Mouse (Mus musculus): ENCODE measurements around the gene Jag2. TPM values are rescaled to one million over a fixed set of nuclear protein-coding genes. Genes with fewer than 3 reads are reported as not detected.

Jag2 gene
- polyA plus RNA-seq, 1 experiment from 2014 or later, result 13.1 TPM

DNA sequence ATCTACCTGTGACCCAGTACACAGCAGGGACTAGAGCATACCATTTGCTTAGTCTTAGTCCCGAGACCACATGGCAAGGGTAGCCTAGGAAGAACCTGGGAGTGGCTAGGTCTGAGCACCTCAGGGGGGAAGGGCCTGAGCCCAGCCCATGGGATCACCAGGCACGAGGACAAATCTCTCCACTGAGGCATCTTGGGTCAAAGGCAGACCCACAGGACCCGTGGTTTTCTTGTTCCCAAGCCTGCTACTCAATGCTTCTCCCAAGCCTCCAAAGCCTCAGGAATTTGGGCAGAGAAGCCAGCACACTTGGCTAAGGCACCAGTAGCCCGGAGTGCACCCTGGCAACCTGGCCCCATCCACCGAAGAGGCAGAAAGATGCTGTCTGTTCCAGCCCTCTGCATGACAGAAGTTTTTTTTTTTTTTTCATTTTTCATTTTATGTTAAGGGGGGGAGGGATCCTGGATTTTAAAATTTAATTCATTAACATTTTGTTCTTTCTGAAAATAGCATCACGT is 48.2 kb downstream of the Jag2 start:
- H3K4me3 ChIP-seq (ENCODE audit: low read depth, low read length), result no peak overlapping the region
- H3K27me3 ChIP-seq (replicated peaks; ENCODE audit: control insufficient read depth, insufficient read depth, low read length), result peaks cover 28% of the 10 kb centered on the region
- DNase-seq (ENCODE audit: low spot score), result no peak
- no peaks in the 10 kb centered on the region for H3K9me3 ChIP-seq (ENCODE audit: control insufficient read depth, low read length)
- H3K27ac ChIP-seq (replicated peaks; ENCODE audit: low read depth, low read length), result no peak overlapping the region
- WGBS, result 59% methylated on average over 6 of the region's 6 CpGs
- H3K36me3 ChIP-seq (ENCODE audit: control insufficient read depth, insufficient read depth, low read length), result no peaks in the 10 kb centered on the region
- peaks cover 12% of the 10 kb centered on the region; the same call in 1 of the 2 replicates for H3K4me1 ChIP-seq (ENCODE audit: control insufficient read depth, insufficient read depth, low read length)
- ATAC-seq (ENCODE audit: low read depth), result no peak
- no peak overlapping the region for H3K4me2 ChIP-seq (ENCODE audit: low read depth, low read length)
- H3K9ac ChIP-seq (ENCODE audit: low read depth, low read length), result no peak overlapping the region

DNA sequence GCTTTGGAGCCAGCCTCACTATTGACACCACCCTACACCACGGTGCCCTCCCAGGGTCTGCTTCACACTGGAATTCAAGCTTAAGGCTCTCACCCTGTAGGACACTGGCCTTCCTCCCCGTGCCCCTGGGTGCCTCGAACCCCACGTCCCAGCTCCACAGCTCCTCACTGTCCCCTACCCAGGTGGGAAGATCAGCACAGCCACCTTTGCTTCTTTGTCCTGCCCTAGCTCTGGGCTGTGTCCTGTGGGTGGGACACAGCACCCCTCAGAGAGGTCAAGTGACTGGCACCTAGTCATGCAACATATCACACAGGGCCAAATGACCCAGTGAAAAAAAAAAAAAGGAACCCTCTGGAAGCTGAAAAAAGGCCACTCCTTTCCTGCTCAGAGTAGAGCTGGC is 48.9 kb downstream of the Jag2 start:
- H3K27ac ChIP-seq (replicated peaks; ENCODE audit: low read depth, low read length), result no peak overlapping the region
- H3K36me3 ChIP-seq (ENCODE audit: control insufficient read depth, insufficient read depth, low read length), result no peaks in the 10 kb centered on the region
- peaks cover 35% of the 10 kb centered on the region for H3K27me3 ChIP-seq (replicated peaks; ENCODE audit: control insufficient read depth, insufficient read depth, low read length)
- no peak for ATAC-seq (ENCODE audit: low read depth)
- H3K4me3 ChIP-seq (ENCODE audit: low read depth, low read length), result no peak overlapping the region
- no peak overlapping the region for H3K4me2 ChIP-seq (ENCODE audit: low read depth, low read length)
- peaks cover 15% of the 10 kb centered on the region; the same call in 1 of the 2 replicates for H3K4me1 ChIP-seq (ENCODE audit: control insufficient read depth, insufficient read depth, low read length)
- H3K9ac ChIP-seq (ENCODE audit: low read depth, low read length), result no peak overlapping the region
- no peaks in the 10 kb centered on the region for H3K9me3 ChIP-seq (ENCODE audit: control insufficient read depth, low read length)
- no peak for DNase-seq (ENCODE audit: low spot score)
- WGBS, result 79% methylated on average over 4 of the region's 4 CpGs

DNA sequence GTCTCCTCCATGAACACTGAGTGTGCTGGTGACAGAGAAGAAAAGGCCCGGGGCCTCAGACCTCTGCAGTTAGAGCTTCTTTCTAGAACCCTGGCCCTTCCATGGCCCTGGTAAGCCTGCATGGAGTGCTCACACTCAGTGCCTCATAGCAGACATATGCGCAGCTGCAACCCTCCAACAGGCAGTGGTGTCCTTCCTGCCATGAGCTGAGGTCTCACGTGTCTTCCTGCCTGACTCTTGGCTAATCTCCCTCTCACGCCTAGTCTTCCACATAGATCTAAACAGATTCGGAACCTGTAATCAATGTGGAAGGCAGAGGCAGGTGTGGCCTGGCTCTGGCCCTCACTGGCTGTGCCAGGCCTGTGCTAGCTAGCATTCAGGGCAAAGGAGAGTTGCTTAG is 49.8 kb downstream of the Jag2 start:
- H3K27me3 ChIP-seq (replicated peaks; ENCODE audit: control insufficient read depth, insufficient read depth, low read length), result peaks cover 44% of the 10 kb centered on the region
- H3K4me1 ChIP-seq (ENCODE audit: control insufficient read depth, insufficient read depth, low read length), result peaks cover 15% of the 10 kb centered on the region; the same call in 1 of the 2 replicates
- no peak for ATAC-seq (ENCODE audit: low read depth)
- H3K36me3 ChIP-seq (ENCODE audit: control insufficient read depth, insufficient read depth, low read length), result no peaks in the 10 kb centered on the region
- H3K4me2 ChIP-seq (ENCODE audit: low read depth, low read length), result no peak overlapping the region
- no peak overlapping the region for H3K4me3 ChIP-seq (ENCODE audit: low read depth, low read length)
- WGBS, result 78% methylated on average over 5 of the region's 5 CpGs
- H3K27ac ChIP-seq (replicated peaks; ENCODE audit: low read depth, low read length), result no peak overlapping the region
- H3K9ac ChIP-seq (ENCODE audit: low read depth, low read length), result no peak overlapping the region
- no peaks in the 10 kb centered on the region for H3K9me3 ChIP-seq (ENCODE audit: control insufficient read depth, low read length)
- DNase-seq (ENCODE audit: low spot score), result no peak

DNA sequence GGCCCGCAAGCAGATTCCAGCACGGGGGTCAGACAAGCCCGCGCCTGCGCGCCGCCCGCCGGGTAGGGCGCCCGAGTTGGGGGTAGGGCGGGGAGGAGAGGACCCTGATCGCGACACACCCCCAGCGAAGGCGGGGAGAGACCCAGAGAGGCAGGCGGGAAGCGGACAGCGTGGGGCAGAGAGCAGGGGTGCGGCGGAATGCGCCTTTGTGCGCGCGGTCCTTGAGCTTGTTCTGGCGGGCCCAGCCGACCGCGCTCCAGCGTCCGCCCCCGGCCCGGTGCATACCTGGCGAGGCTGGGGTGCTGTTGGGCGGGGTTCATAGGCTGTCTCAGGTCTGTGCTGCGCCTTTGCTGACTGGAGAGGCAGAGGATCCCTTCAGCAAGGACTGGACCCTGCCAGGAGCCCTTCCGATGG is 52.0 kb downstream of the Jag2 start:
- 2% methylated on average over 13 of the region's 37 CpGs for WGBS
- peak overlapping the region; percentile 81 for H3K4me2 ChIP-seq (ENCODE audit: low read depth, low read length)
- H3K27me3 ChIP-seq (replicated peaks; ENCODE audit: control insufficient read depth, insufficient read depth, low read length), result peaks cover 64% of the 10 kb centered on the region
- H3K9ac ChIP-seq (ENCODE audit: low read depth, low read length), result peak overlapping the region; percentile 56
- H3K36me3 ChIP-seq (ENCODE audit: control insufficient read depth, insufficient read depth, low read length), result no peaks in the 10 kb centered on the region
- DNase-seq (ENCODE audit: low spot score) (peak; percentile 85), ATAC-seq (ENCODE audit: low read depth) (peak; percentile 48)
- no peaks in the 10 kb centered on the region for H3K9me3 ChIP-seq (ENCODE audit: control insufficient read depth, low read length)
- peak overlapping the region; percentile 44 for H3K4me3 ChIP-seq (ENCODE audit: low read depth, low read length)
- peaks cover 15% of the 10 kb centered on the region; the same call in 1 of the 2 replicates for H3K4me1 ChIP-seq (ENCODE audit: control insufficient read depth, insufficient read depth, low read length)
- no peak overlapping the region; the same call in 1 of the 2 replicates for H3K27ac ChIP-seq (replicated peaks; ENCODE audit: low read depth, low read length)

DNA sequence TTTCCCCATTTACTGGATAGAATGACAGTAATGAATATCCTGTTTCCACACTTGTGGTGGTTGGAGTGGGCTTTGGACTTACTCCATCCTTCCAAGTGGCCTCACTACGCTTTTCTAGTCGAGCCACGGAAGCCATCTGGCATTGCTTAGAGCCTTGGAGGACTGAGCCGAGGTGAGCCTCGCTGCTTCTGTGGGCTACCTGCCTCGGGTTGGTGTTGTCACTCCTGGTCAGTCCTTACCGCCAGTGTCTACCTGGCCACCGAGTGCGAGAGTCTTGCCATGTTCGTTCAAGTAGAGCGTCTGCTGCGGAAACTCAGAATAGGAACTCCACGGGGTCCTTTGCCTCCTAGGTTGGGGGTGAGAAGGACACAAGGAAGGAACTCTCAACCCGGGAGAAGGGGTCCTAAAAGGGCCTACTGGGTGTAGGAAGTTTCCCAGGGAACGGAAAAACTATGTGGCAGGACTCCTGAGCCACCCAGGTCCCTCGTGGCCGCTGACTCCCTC is 52.5 kb downstream of the Jag2 start:
- no peak for ATAC-seq (ENCODE audit: low read depth)
- DNase-seq (ENCODE audit: low spot score), result no peak
- WGBS, result 3% methylated on average over 17 of the region's 17 CpGs
- Histone ChIP-seq H3K36me3 (ENCODE audit: control insufficient read depth, insufficient read depth, low read length) (no peaks in the 10 kb centered on the region), H3K9me3 (ENCODE audit: control insufficient read depth, low read length) (no peaks in the 10 kb centered on the region), H3K27ac (replicated peaks; ENCODE audit: low read depth, low read length) (peak overlapping the region; percentile 28; the same call in 1 of the 2 replicates), H3K4me1 (ENCODE audit: control insufficient read depth, insufficient read depth, low read length) (peaks cover 15% of the 10 kb centered on the region; the same call in 1 of the 2 replicates), H3K4me2 (ENCODE audit: low read depth, low read length) (peak overlapping the region; percentile 81), H3K27me3 (replicated peaks; ENCODE audit: control insufficient read depth, insufficient read depth, low read length) (peaks cover 64% of the 10 kb centered on the region), H3K4me3 (ENCODE audit: low read depth, low read length) (peak overlapping the region; percentile 44), H3K9ac (ENCODE audit: low read depth, low read length) (peak overlapping the region; percentile 56)

DNA sequence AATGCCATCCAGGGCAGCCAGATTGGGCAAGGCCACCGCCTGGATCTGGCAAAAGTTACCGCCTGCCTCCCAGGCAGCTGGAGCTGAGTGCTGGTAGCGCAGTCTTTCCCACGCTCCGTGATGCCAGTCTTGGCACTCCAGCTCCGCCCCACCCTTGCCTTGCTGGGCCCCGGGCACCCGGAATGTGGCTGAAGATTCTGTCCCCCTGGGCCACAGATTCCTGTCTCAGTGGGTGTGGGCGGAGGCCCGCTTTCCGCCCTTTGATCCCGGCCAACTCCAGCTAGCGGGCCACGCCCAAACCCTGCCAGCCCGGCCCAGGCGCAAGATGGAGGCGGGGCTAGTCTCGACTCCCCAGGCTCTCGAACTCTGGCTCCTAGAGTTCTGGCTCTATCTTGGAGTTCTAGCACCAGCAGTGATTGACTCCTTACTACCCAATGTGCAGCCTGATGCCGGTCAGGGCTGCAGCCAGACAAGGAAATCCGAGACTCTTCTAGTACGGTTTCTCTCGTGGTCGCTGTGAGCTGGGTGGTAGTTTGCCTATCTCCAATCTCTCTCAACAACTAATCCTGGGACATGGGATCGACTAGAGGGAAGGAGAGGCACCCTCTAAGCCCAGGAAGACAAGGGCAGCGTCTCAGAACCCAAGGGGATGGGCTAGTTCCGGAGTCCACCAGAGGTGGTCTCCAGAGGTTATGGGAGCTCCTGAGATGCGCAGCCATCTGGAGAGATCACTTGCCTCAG is 53.1 kb downstream of the Jag2 start:
- Histone ChIP-seq H3K4me2 (ENCODE audit: low read depth, low read length) (peak overlapping the region; percentile 81), H3K36me3 (ENCODE audit: control insufficient read depth, insufficient read depth, low read length) (no peaks in the 10 kb centered on the region), H3K4me3 (ENCODE audit: low read depth, low read length) (peak overlapping the region; percentile 44), H3K27ac (replicated peaks; ENCODE audit: low read depth, low read length) (no peak overlapping the region), H3K4me1 (ENCODE audit: control insufficient read depth, insufficient read depth, low read length) (peaks cover 15% of the 10 kb centered on the region; the same call in 1 of the 2 replicates), H3K9ac (ENCODE audit: low read depth, low read length) (peak overlapping the region; percentile 21; the same call in 1 of the 2 replicates), H3K9me3 (ENCODE audit: control insufficient read depth, low read length) (no peaks in the 10 kb centered on the region), H3K27me3 (replicated peaks; ENCODE audit: control insufficient read depth, insufficient read depth, low read length) (peaks cover 69% of the 10 kb centered on the region)
- DNase-seq (ENCODE audit: low spot score) (peak; percentile 54), ATAC-seq (ENCODE audit: low read depth) (no peak)
- 4% methylated on average over 25 of the region's 28 CpGs for WGBS

DNA sequence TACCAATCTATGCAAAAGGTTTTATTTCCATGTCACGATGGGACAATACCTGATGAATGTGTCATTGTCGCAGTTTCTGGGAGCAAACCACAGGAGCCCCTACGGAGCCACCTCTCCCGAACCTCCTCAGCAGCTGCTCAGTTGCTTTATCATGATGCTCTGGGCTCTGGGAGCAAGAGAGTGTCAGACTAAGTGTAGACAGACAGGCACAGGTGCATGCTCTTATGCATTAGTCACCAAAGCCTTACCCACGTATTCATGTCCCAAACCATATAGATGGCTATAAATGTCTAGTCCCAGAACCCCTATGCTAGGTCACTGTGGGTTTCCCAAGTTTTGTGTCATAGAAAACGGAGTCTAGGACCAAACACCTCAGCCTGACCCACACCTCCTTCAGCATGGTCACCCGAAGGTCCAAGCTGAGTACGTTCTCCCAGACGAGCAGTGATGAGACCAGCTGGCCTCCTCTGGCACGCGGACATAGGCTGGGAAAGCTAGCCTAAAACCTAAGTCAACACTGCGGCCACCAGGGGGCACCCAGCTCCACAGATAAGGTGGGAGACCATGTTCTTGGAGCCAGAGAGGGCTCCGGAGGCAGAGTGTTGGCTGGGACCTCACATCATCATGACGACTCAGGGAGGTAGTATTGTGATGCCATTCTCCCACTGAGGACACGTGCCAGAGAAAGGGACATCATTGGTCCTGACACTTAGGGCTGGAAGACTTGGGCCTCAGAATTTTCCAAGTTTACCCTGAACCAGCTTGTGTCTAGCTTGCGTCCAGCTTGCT is 54.2 kb downstream of the Jag2 start:
- H3K36me3 ChIP-seq (ENCODE audit: control insufficient read depth, insufficient read depth, low read length), result no peaks in the 10 kb centered on the region
- H3K27ac ChIP-seq (replicated peaks; ENCODE audit: low read depth, low read length), result no peak overlapping the region
- peak; percentile 66 for ATAC-seq (ENCODE audit: low read depth)
- H3K4me1 ChIP-seq (ENCODE audit: control insufficient read depth, insufficient read depth, low read length), result peaks cover 18% of the 10 kb centered on the region
- H3K9ac ChIP-seq (ENCODE audit: low read depth, low read length), result no peak overlapping the region
- H3K4me2 ChIP-seq (ENCODE audit: low read depth, low read length), result no peak overlapping the region
- no peaks in the 10 kb centered on the region for H3K9me3 ChIP-seq (ENCODE audit: control insufficient read depth, low read length)
- no peak overlapping the region for H3K4me3 ChIP-seq (ENCODE audit: low read depth, low read length)
- H3K27me3 ChIP-seq (replicated peaks; ENCODE audit: control insufficient read depth, insufficient read depth, low read length), result peaks cover 70% of the 10 kb centered on the region
- DNase-seq (ENCODE audit: low spot score), result peak; percentile 94
- WGBS, result 20% methylated on average over 16 of the region's 16 CpGs

DNA sequence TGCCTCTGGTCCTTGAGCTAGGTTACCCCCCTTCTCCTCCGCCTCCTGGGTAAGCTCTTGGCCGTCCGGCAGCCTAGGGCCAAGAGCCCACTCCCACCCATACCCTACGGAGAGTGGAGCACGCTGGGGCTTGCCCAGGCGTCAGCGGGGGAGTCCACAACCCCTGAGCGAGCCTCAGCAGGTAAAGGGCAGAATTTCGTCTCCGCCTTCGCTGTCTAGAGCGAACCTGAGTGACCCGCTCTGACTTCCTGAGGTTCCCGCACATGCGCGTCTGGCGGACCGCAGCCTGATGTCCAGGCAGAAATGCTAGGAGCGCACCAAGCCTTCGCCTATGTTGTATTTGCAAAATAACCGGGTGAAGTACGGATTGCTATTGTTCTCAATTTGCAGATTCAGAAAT is 55.4 kb downstream of the Jag2 start:
- ATAC-seq (ENCODE audit: low read depth) (no peak), DNase-seq (ENCODE audit: low spot score) (no peak)
- WGBS, result 14% methylated on average over 22 of the region's 22 CpGs
- peaks cover 26% of the 10 kb centered on the region for H3K4me1 ChIP-seq (ENCODE audit: control insufficient read depth, insufficient read depth, low read length)
- no peaks in the 10 kb centered on the region for H3K9me3 ChIP-seq (ENCODE audit: control insufficient read depth, low read length)
- no peaks in the 10 kb centered on the region for H3K36me3 ChIP-seq (ENCODE audit: control insufficient read depth, insufficient read depth, low read length)
- H3K27ac ChIP-seq (replicated peaks; ENCODE audit: low read depth, low read length), result no peak overlapping the region
- peak overlapping the region; percentile 46 for H3K4me2 ChIP-seq (ENCODE audit: low read depth, low read length)
- peaks cover 70% of the 10 kb centered on the region for H3K27me3 ChIP-seq (replicated peaks; ENCODE audit: control insufficient read depth, insufficient read depth, low read length)
- H3K4me3 ChIP-seq (ENCODE audit: low read depth, low read length), result peak overlapping the region; percentile 18; the same call in 1 of the 2 replicates
- H3K9ac ChIP-seq (ENCODE audit: low read depth, low read length), result no peak overlapping the region
